Mouse (Mus musculus) stomach, postnatal 0 days (tissue): Measurements from ENCODE around the gene Hes6.

Experiments used
- CTCF ChIP-seq: IDR thresholded peaks from 2 replicates; pipeline ENCODE4 v1.5.1; 2016; ENCODE audit warnings: antibody characterized with exemption, low read depth, mild to moderate bottlenecking, moderate library complexity
- EP300 ChIP-seq: optimal IDR thresholded peaks from 2 replicates; pipeline ENCODE3; 2016; ENCODE audit warnings: antibody characterized with exemption

- TF ChIP-seq CTCF, result no peak
- TF ChIP-seq EP300, result peak; percentile 89
These were observed 22.7 kb upstream of the Hes6 start for GRCm38 (mm10) chr1:91436380-91437082.
